Mouse (Mus musculus) testis, adult 2 months (tissue): ENCODE measurements around the gene Uts2. TPM values are rescaled to one million over a fixed set of nuclear protein-coding genes. Genes with fewer than 3 reads are reported as not detected.
"Not testable (repeated sequence)": the region's sequence is repeated elsewhere in the genome, so short reads cannot be mapped to it uniquely, and the experiment has no call there.

Experiments
- H3K27ac ChIP-seq: fragments of 200-500 bp; 2 replicates; pipeline ENCODE4 v1.5.1; 2012; ENCODE audit warnings: low read depth, low read length; ENCODE audit not compliant: control insufficient read depth, insufficient read depth
- H3K27me3 ChIP-seq: fragments of 200-500 bp; 2 replicates; pipeline ENCODE4 v1.6.1; 2012; ENCODE audit warnings: mild to moderate bottlenecking, low read length, moderate library complexity; ENCODE audit not compliant: control insufficient read depth, insufficient read depth
- H3K36me3 ChIP-seq: fragments of 200-500 bp; 2 replicates; pipeline ENCODE4 v1.6.1; 2012; ENCODE audit warnings: mild to moderate bottlenecking, low read length; ENCODE audit not compliant: control insufficient read depth, insufficient read depth
- H3K4me1 ChIP-seq: fragments of 200-500 bp; 2 replicates; pipeline ENCODE4 v1.6.1; 2012; ENCODE audit warnings: low read length; ENCODE audit not compliant: control insufficient read depth, insufficient read depth
- H3K4me3 ChIP-seq: fragments of 200-500 bp; 2 replicates; pipeline ENCODE4 v1.5.1; 2012; ENCODE audit warnings: low read depth, mild to moderate bottlenecking, low read length, moderate library complexity, mixed read lengths; ENCODE audit not compliant: control insufficient read depth
- CTCF ChIP-seq: fragments of 200-500 bp; IDR thresholded peaks from 2 replicates; pipeline ENCODE4 v1.5.1; 2012; ENCODE audit warnings: low read depth, mild to moderate bottlenecking, inconsistent platforms, low read length, moderate library complexity; ENCODE audit not compliant: control insufficient read depth, insufficient read depth, insufficient replicate concordance
- POLR2A ChIP-seq: fragments of 200-500 bp; IDR thresholded peaks from 2 replicates; pipeline ENCODE4 v1.6.1; 2012; ENCODE audit warnings: low read depth, mild to moderate bottlenecking, inconsistent platforms, low read length, moderate library complexity; ENCODE audit not compliant: control insufficient read depth
- polyA plus RNA-seq: library from polyadenylated mRNA; depleted of rRNA; stranded (reverse); fragments of >200 nt; gene quantifications from 2 replicates; pipeline ENCODE4 v1.2.3, GENCODE M21; 2012

Uts2 gene
- polyA plus RNA-seq, 1 experiment: not detected

GRCm38 (mm10) chr4:151010316-151010715 is 13.4 kb downstream of the Uts2 start:
- Histone ChIP-seq H3K4me1 (no peaks in the 10 kb centered on the region), H3K27me3 (no peaks in the 10 kb centered on the region), H3K27ac (no peak overlapping the region), H3K4me3 (no peak overlapping the region), H3K36me3 (peaks cover 1% of the 10 kb centered on the region; the same call in 1 of the 2 replicates)
- no peak for TF ChIP-seq CTCF
- TF ChIP-seq POLR2A: no peak

DNA sequence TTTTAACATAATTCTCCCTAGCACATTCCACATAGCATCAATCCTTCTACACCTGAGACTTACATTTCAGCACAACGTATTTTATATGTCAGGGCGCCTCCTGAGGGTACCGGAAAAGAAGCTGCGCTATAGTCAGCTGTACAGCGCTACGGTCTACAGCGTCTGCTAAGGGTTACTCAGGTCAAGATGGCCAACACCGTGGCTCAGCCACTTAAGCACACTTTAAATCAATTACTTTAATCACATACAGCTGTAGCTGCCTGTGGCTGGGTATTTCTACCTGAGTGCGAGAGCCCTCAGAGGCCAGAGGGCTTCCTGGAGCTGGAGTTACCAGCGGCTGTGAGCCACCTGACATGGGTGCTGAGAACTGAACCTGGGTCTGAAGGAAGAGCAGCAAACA is 19.0 kb downstream of the Uts2 start:
- H3K27me3 ChIP-seq: no peaks in the 10 kb centered on the region
- H3K4me3 ChIP-seq: no peak overlapping the region
- no peak overlapping the region for H3K27ac ChIP-seq
- TF ChIP-seq POLR2A (no peak), CTCF (no peak)
- peaks cover 5% of the 10 kb centered on the region for H3K36me3 ChIP-seq
- H3K4me1 ChIP-seq: no peaks in the 10 kb centered on the region

- H3K27me3 ChIP-seq, H3K27ac ChIP-seq, H3K36me3 ChIP-seq, H3K4me1 ChIP-seq, H3K4me3 ChIP-seq: not testable (repeated sequence)
Measured at GRCm38 (mm10) chr4:151017356-151017755, 20.5 kb downstream of the Uts2 start.

DNA sequence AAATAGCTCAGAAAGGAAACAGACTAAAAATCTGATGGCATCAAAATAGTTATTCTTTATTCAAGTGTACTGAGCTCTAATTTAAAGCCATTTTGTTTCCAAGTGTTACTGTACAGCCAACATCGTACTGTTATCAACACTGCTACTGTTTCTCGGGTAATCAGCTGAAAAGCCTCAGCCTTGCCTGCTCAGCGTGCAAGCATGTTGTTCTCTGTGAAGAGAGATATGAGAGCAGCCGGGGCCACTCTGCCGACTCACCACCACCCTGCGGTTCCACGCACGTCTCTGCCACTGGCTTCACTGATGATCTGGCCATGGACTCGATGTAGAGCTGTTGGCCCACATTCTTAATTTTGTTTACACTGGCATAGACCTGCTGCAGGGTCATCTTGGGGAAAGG is 27.3 kb downstream of the Uts2 start:
- H3K4me1 ChIP-seq: no peaks in the 10 kb centered on the region
- no peaks in the 10 kb centered on the region for H3K27me3 ChIP-seq
- no peak overlapping the region for H3K27ac ChIP-seq
- TF ChIP-seq CTCF (no peak), POLR2A (no peak)
- H3K36me3 ChIP-seq: no peaks in the 10 kb centered on the region; the same call in none of the 2 replicates
- no peak overlapping the region for H3K4me3 ChIP-seq

DNA sequence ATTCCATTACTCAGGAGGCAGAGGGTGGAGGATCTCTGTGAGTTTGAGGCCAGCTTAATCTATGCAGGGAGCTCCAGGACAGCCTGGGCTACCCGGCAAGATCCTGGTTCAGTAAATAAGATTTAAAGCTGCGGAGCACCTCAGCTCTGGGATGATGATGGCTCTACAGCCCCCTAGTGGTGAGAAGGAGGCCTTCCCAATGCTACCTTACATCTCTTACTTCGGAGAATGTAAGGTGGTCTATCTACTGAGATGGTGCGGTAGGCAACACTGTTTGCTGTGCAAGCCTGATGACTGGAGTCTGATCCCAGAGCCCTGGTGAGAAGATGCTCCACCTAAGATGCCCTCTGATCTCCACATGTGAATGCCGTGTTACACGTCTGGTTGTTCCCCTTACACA is 30.1 kb downstream of the Uts2 start:
- Histone ChIP-seq H3K27ac (no peak overlapping the region), H3K36me3 (no peaks in the 10 kb centered on the region; the same call in none of the 2 replicates), H3K27me3 (no peaks in the 10 kb centered on the region), H3K4me1 (no peaks in the 10 kb centered on the region), H3K4me3 (no peak overlapping the region)
- peak; percentile 46; the same call in 1 of the 2 replicates for TF ChIP-seq CTCF
- TF ChIP-seq POLR2A: no peak

DNA sequence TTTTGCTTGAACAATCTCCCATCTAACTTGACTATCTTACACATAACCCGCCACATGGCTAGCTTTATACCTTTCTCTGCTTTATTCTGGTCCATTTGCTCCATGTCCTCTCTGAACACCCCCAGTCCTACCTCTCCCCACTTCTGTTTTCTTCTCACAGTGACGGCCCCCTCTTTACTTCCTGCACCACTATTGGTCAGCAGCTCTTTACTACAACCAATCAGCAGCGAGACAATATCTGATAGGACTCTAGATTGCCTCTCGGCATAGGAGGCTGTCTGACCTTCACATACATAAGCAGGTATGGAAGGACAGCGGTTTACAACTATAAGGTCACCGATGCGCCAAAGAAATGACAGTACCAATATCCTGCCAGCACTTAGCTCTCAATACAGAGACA is 39.6 kb downstream of the Uts2 start:
- Histone ChIP-seq H3K27ac (no peak overlapping the region), H3K4me1 (no peaks in the 10 kb centered on the region), H3K36me3 (peaks cover 2% of the 10 kb centered on the region), H3K4me3 (no peak overlapping the region), H3K27me3 (no peaks in the 10 kb centered on the region)
- no peak for TF ChIP-seq POLR2A
- no peak for TF ChIP-seq CTCF

DNA sequence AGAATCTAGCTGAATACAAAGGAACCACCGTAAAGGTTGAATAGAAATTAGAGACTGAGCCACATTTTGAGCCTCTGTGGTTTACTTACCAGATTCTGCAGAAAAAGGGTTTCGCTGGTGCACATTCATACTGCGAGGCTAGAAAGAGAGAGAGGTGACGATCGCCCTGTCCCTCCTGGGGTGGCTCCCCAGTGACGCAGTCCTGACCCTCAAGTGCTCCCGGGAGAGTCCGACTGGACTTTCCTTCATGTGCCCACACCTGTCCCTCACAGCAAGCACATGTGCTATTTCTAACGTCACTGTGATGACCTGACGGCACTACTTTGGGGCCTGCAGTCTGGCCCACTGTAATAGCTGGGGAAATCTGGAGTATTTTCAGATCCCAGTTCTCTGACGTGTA is 40.9 kb downstream of the Uts2 start:
- Histone ChIP-seq H3K36me3 (peaks cover 2% of the 10 kb centered on the region), H3K27ac (no peak overlapping the region), H3K27me3 (no peaks in the 10 kb centered on the region), H3K4me1 (no peaks in the 10 kb centered on the region), H3K4me3 (no peak overlapping the region)
- no peak for TF ChIP-seq CTCF
- TF ChIP-seq POLR2A: no peak

DNA sequence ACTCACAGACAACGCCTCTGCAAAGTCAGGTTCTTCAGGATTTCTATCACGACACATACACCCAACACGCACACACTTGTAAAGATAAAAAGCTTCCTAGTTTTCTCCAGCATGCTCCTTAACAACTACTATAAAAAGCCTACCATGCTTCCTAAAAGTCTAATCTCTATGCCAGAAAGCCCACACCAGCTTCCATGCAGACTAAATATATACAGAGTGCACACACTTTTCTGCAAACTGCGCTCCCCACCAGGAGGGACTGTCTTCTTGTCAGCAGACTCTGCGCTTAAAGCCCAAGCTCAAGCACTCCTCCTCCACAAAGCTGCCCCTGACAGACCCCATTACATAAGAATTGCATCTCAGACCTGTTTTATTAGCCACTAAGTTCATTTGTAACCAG is 44.6 kb downstream of the Uts2 start:
- H3K27ac ChIP-seq: no peak overlapping the region
- TF ChIP-seq POLR2A: no peak
- no peak for TF ChIP-seq CTCF
- H3K36me3 ChIP-seq: peaks cover 2% of the 10 kb centered on the region
- H3K4me1 ChIP-seq: peaks cover 10% of the 10 kb centered on the region
- no peak overlapping the region for H3K4me3 ChIP-seq
- H3K27me3 ChIP-seq: no peaks in the 10 kb centered on the region
